Mouse (Mus musculus): ENCODE results near the gene Arhgef25.

Arhgef25 gene

DNA sequence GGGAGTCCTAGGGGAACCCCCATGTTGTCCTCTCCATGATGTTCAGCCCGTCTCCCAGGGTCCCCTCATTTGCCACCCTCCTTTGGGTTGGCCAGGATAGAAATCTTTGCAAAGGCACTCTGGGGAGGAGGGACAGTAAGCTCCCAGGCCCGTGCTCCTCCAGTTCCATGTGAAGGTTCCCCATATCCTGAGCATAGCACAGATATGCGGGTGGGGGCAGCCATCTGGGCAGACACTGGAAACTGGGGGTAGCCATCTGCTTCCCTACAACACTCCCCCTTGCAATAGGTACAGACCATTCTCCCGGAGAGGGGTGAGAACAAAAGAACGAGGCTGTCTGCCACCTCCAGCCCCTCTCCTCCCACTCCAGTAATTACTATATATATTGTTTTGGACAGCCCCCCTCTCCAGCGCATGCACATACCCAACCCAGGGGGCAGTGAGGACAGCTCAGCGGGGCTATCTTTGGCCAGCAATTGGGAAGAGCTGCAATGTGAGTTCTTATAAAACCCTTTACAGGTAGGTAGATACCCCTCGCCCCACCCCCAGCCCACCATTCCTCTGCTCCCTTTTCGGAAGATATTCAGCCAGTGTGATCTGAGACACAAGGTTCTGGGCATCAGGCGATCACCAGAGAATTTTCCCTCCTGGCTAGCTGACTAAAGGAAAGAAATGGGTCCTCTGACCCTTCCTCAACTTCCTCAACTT lies 2.4 kb downstream of the Arhgef25 start:
- DNase-seq (ENCODE audit: extremely low spot score, low spot score), result no peak

GRCm38 (mm10) chr10:127186451-127186850 lies 3.4 kb downstream of the Arhgef25 start:
- no peak for DNase-seq (ENCODE audit: extremely low spot score, low spot score)

GRCm38 (mm10) chr10:127185506-127185905 lies 4.4 kb downstream of the Arhgef25 start:
- DNase-seq (ENCODE audit: extremely low spot score, low spot score), result no peak

- no peak for DNase-seq (ENCODE audit: extremely low spot score, low spot score)
Observed at GRCm38 (mm10) chr10:127185101-127185500, 4.8 kb downstream of the Arhgef25 start.

GRCm38 (mm10) chr10:127183759-127184158 lies 6.1 kb downstream of the Arhgef25 start:
- no peak for DNase-seq (ENCODE audit: extremely low spot score, low spot score)

DNA sequence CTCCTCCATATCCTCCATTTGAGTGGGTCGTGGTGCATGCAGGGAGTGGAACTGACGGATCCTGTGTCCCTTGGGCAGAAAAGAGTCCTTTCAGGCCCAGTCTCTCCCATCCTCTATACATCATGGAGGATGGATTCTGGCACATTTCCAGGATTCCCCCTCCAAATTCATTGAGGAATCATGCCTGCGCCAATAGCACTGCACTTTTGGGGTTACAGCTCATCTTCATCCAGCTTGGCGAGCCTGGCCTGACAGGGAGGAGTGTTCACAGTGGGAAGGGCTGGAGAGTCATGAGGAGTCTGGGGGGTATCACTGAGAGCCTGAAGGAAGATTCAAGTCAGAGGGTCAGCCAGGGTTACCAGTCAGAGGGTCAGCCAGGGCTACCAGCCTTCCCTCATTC lies 7.3 kb downstream of the Arhgef25 start:
- DNase-seq (ENCODE audit: extremely low spot score, low spot score), result no peak

- no peak for DNase-seq (ENCODE audit: extremely low spot score, low spot score)
Observed at GRCm38 (mm10) chr10:127181566-127181965, 8.3 kb downstream of the Arhgef25 start.

DNA sequence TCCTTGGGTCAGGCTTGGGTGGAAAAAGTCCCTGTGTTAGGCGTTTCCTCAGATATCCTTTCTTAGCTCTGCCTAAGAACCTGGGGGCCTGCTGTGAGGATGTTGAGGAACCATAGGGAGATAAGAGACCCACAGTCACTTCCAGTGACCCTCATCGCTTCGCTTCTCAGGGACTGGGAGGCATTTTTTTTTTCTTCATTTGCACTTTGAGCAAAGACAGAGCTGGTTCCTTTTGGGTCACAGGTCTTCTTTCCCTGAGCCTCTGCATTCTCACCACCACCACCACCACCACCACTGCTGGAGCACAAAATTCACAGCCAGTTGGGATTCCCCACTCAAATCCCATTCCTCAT lies 9.2 kb downstream of the Arhgef25 start:
- no peak for DNase-seq (ENCODE audit: extremely low spot score, low spot score)

- DNase-seq (ENCODE audit: extremely low spot score, low spot score), result no peak
Observed at GRCm38 (mm10) chr10:127179871-127180694, 9.8 kb downstream of the Arhgef25 start, which contains the start of gene Slc26a10. TSS of gene Slc26a10 (minus strand) at chr10:127180645.

DNA sequence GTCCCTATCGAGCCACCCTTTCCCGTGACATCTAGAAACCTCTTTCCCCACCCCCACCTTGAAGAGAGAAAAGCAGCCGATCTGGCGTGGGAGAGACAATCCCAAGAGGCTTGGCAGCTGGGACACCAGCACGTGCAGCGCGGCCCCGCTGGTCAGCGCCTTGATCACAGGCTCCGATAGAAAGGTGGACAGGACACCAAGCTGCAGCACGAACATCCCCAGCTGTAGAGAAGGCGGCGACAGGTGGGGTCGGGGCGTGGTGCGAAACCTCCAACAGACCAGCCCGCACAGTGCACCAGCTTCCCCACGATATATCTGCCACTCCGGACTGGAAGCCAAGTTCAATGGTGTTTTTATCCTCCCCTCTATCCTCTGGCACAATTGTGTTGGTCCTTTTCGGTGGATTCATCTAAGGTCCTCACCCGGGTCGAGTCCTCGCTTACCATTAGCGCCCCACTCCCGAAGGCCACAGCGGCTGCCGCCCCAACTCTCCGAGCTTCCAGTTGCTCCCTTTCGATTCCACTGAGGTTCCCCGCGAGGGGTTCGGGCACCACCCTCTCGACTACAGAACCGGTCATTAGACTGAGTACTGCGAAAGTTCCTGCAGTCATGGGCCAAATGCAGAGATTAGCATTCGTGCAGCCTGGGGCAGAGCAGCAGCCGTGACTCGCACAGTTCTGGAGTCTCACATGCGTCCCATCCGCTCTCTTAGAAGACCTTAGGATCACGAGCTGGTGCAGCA lies 11.4 kb downstream of the Arhgef25 start:
- peak; percentile 47 for DNase-seq (ENCODE audit: extremely low spot score, low spot score)

DNA sequence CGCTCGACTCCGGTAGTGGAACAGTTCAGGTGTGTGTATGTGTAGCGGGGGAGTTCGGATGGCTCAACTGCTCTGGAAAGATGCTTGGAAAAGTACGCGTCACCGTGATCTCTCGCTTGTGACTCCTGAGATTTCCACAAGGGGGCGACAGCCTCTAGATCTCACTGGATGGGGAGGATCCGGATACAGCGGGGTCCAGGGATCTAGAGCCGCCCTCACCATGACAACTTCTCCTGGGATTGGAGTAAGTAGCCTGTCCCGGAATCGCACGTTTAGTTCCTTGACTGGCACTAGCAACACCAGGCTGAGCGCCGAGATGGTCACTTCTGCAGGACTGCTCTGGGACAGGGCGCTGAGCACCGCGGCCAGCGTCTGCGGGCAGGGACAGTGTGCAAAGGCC lies 12.2 kb downstream of the Arhgef25 start:
- peak; percentile 93 for DNase-seq (ENCODE audit: extremely low spot score, low spot score)

GRCm38 (mm10) chr10:127177235-127177634 lies 12.6 kb downstream of the Arhgef25 start:
- DNase-seq (ENCODE audit: extremely low spot score, low spot score), result no peak

DNA sequence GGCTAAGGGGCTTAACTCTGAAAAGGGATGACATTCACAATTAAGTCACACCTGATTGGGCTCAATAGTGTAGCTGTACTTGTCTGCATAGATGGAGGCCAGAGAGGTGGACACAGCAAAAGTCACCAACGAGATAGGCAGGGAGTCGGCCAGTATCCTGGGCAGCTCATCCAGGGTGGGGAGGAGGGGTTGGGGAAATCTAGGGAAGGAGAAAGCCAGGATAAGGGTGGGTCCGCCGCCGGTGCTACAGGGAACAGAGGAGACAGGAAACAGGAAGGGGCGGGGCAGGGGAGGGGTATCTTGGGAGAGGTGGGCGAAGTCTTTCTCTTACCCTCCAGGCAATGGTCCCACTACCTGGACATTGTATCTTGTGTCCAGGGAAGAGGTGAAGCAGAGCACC lies 13.1 kb downstream of the Arhgef25 start:
- DNase-seq (ENCODE audit: extremely low spot score, low spot score), result peak; percentile 17

DNA sequence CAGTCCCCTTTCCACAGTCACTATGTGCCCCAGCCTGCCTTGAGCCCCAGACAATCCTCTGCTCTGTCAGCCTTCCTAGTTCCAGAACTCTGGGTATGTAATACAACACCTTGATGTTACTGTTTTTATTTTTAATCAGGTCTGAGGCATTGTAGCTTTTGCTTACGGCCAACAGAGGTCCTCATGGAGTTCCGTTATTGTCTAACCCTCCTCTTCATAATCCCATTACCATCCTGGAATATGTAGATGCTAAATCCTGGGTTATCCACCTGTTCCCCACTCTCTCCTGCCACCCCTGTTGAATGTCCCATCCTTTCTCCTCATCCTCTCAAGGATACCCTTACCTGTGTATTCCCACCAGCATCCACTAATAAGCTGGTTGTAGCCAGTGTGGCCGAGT lies 13.7 kb downstream of the Arhgef25 start:
- DNase-seq (ENCODE audit: extremely low spot score, low spot score), result no peak

DNA sequence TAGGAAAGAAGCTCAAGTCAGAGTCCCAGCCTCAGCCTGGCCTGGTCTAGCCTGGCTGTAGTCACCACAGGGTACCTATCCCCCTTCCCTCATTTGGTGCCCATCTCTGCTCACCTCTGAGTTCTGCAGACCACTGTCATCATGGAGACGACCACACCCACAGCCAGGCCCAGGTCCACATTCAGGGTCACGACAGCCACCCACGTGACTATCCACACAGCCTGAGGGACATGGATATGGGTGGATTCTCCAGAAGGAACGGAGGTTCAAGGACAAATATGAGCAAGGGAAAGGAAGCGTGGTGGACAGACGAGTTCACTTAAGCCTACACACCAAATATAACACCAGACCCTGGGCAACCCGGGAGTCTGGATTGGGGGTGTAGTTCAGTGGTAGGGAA lies 15.7 kb downstream of the Arhgef25 start:
- DNase-seq (ENCODE audit: extremely low spot score, low spot score), result no peak

DNA sequence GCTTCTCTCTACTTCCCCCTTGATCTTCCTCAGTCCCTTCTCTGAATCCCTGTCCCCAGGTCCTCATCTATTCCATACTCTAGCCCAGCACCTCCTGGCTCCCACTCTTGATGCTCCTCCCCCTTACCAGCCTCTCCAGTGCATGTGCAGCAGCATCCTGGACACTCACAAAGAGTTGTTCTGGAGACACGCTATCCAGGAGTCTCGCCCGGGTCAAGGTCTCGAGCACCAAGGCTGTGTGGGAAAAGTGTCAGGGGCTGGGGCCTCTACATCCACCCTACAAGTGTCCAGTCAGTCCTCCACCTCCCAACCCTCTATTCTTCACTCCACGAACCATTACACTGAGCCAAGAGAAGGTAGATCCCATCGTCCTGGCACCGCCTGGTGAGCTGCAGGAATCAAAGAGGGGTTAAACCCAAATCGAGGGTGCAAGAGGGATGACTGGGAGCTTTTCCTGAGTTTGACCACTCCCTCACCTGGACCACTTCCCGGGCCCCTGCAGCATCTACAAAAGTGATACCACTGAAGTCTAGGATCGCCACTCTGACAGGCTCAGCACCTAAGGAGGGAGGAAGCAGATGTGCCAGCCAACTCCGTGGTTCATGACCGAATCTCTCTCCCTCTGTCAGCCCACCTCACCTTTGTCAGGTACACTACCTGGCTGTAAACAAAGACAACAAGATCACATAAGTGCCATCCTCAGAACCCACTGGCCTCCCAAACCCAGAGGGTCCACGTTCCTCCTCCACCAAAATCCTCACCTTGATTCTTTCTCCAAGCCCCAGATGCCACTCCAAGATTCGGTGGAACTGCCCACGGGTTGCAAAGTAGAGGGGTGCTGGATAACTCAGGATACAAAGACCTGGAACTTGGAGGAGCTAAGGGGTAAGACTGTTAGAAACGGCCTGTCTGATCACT lies 16.5 kb downstream of the Arhgef25 start:
- DNase-seq (ENCODE audit: extremely low spot score, low spot score), result no peak

DNA sequence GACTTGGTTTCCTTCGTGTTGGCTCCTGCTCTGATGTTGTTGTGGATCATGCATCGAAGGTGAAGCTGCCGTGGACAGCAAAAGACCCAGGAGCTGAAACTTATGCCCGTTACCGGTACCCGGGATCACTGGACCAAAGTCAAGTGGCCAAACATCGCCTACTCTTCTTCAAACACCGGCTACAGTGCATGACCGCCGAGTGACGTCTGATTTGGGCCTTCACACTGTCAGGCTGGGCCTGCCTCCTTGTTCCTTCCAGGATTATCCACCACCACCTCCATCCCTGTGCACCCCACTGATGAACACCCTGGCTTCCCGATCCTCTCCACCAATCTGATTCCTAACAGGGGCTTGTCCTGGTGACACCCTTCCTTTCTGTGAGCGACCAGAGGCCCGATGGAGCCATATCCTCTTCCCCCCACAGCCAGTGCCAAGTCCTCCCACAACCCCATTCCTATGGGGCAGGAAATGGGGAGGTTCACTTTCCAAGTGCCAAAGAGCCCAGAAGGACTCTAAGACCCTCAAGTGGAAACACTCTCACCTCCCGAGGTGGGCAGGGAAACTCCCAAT lies 18.2 kb downstream of the Arhgef25 start:
- no peak for DNase-seq (ENCODE audit: extremely low spot score, low spot score)

GRCm38 (mm10) chr10:127170837-127171272 lies 19.0 kb downstream of the Arhgef25 start:
- peak; percentile 82 for DNase-seq (ENCODE audit: extremely low spot score, low spot score)

- peak; percentile 44 for DNase-seq (ENCODE audit: extremely low spot score, low spot score)
Observed at GRCm38 (mm10) chr10:127170002-127170401, 19.9 kb downstream of the Arhgef25 start.

GRCm38 (mm10) chr10:127167614-127168192 lies 22.2 kb downstream of the Arhgef25 start:
- no peak for DNase-seq (ENCODE audit: extremely low spot score, low spot score)
